Mouse (Mus musculus) 3T3-L1 (cell line): ENCODE measurements around the gene Zmym4.

Source experiments
- DNase-seq: peaks from one replicate; pipeline ENCODE4 v3.0.0-alpha.2; 2015; ENCODE audit warnings: low read depth, low spot score

Gene Zmym4

DNA sequence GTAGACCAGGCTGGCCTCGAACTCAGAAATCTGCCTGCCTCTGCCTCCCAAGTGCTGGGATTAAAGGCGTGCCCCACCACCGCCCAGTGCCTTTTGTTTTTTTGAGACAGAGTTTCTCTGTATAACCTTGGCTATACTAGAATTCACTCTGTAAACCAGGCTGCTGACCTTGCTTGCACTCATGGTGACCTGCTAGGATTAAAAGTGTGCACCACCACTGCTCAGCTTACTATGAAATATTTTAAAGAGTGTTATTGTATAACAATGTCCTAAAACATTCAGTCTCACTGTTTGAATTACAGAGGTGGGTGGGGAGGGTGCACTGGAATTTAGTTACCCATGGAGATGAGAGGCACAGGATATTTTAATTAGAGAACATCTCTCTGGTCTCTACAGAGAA is 25.1 kb downstream of the Zmym4 start:
- no peak for DNase-seq

DNA sequence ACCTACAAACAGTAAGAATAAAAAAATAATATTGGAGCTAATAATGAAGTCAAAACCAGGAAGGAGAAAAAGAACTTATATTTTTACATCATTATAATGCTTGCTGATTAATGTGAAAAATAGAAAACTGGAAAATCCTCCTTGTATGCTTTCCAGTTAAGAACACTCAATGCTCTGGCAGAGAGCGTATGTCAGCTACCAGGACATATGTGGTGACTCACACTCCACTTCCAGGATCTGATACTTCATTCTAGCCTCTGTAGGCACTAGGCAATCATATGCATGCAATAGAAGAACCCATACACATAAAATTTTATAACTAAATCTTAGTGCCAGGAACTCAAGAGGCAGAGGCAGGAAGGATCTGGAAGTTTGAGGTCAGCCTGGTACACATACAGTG is 40.2 kb downstream of the Zmym4 start:
- peak; percentile 12 for DNase-seq

- no peak for DNase-seq
These were observed 78.1 kb downstream of the Zmym4 start for GRCm38 (mm10) chr4:126889879-126890278.

DNA sequence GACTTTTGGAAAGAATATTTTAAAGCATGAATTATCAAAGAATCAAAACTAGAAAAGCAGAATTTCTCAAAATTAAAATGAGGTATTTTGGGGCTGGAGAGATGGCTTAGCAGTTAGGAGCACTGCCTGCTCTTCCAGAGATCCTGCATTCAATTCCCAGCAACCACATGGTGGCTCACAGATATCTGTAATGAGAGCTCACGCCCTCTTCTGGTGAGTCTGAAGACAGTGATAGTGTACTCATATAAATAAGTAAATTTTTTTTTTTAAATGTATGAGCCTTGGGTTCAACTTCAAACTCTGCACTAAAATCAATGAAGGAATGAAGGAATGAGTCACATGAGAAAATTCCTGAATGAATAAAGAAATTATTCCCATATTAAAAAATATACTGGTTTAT is 82.0 kb downstream of the Zmym4 start:
- peak; percentile 43 for DNase-seq

DNA sequence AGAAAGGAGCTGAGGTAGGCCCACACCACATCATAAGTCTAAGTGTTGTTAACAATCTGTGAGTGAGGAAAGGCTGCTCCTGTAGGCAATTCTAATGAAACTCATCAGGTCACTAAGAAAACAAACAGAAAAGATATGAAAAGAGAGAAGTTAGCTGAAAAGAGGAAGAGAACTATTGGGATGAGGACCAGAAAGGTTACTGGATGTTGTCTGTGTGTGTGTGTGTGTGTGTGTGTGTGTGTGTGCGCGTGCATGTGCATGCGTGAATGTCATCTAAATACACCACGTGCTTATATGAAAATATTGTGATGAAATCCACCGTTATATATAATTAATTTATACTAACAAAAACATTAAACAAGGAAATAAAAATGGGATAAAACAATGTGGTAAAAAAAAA is 84.3 kb downstream of the Zmym4 start:
- no peak for DNase-seq

DNA sequence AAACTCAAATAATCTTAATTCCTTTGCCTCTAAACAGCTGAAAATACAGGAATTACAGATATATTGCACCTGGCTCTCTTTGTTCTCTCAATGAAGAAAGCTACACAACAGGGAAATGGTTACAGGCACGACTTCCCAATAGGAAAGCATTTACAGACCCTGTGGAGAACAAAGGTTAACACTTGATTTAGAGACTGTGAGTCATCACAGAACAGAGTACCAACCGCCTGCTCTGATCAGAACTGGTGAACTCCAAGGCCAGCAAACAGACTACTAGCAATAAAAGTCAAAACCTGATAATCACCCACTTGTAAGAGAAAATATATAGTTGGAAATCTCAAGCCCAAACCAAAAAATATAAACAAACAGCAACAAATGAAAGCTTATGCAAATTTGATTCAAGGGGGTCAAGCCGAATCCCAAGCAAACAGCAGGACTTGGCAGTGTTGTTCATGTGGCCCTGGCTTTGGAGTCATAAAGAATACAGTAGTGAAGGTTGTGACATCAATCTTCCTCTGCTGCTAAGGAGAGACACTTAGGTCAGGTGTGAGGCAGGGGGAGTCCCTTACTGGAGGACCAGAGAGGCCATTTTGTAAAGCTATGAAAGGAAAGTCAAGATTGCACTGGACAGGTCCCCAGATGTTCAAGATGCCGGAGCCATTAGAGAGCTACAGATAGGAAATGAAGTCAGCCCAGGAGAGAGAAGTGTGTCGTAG is 88.2 kb downstream of the Zmym4 start:
- DNase-seq: no peak

- peak; percentile 91 for DNase-seq
These were observed 95.2 kb downstream of the Zmym4 start for GRCm38 (mm10) chr4:126872717-126873116.

DNA sequence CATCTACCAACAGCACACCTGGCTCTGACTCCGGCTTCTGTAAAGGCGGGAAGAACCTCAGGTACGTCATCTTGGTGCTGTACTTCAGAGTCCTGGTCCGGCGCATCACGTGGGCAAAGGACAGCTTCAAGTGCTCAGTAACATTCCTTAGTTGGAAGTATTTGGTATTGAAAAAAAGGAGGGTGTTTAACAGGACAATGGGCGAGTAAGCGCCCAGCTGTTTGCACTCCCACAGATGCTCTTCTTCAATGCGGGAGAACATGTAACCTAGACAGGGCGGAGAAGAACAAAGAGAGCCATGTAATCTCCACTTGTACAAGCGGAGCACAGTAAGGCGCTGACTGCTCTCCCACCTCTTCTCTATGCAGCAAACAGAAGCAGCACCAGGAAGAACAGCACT is 99.2 kb downstream of the Zmym4 start:
- no peak for DNase-seq

DNA sequence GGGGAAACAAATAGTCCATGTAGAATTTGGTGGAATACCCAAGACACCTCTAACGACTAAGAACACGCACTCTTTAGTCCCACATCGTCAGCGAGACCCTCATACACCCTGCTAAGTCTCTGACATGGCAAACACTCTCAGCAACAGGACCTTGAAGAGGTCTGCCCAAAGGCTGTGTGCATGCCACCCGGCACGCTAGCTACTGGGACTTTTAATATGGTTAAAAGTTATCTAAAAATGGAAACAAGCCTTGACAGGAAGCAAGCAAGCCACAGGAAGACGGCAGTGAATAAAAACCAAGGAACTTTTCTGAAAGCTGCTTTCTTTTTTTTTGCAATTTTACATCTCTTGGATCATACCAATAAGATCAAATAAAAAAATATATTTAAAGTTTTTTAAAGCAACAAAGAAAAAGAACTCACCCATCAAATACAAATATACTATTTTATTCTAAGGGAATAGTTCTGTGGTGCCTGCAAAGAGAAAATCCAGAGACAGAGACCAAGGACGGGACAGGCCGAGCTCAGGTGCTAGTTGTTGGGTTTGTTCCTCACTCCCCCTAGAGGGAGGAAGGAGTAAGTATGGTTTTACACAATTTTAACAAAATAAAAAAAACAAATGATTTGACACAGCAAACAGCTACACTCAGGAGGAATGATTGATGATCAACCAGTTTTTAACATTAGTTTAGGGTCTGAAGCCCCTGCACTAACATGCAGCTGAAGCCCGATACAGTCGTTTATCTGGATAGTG is 106.2 kb downstream of the Zmym4 start:
- peak; percentile 39 for DNase-seq

DNA sequence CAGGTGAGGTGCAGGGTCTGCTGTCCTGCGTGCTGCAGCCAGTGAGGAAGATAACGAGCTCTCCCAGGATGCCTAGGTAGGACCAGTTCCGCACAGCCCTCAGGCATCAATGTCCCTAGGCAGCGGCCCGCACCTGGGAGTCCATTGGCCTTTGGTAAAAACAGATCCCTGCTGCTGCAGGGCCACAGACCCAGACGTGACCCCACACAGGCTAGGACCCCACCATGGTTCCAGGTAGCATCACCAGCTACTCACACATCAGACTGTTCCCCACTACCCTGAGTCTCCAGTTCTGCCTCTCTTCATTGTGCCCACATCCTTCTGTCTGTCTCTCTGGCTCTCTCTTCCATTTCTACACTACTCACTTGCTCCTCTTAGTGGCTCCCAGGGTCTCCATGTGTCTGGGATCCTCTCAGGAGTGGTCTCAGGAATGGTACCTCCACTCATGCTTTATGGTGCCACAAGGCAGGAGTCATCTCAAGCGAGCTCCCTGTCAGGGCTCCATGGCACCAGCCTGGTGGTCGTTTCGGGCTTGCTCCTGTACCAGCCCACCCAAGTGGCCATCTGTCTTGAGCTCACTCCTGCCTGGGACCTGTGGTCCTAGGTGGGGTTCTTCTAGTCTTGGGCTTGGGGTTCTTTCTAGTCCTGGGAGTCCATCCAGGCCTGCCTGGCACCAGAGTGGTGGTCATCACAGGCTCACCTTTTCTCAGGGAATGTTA is 107.5 kb downstream of the Zmym4 start:
- DNase-seq: no peak

- no peak for DNase-seq
These were observed 115.0 kb downstream of the Zmym4 start for GRCm38 (mm10) chr4:126852971-126853370.

DNA sequence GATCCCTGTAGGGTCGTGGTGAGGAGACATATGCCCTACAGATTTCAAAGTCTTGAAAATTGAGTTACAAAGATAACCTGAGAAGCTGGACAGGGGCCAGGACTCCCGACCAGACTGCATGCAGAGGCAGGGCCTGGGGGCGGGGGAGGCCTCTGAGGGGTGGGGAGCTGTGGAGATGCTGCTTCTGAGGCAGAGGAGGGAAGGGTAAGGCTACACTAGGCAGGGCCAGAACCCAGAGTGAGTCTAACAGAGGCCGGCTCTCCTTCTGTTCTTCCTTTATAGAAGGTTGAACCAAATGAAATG is 117.2 kb downstream of the Zmym4 start:
- no peak for DNase-seq

- no peak for DNase-seq
These were observed 117.7 kb downstream of the Zmym4 start for GRCm38 (mm10) chr4:126850019-126850777.

DNA sequence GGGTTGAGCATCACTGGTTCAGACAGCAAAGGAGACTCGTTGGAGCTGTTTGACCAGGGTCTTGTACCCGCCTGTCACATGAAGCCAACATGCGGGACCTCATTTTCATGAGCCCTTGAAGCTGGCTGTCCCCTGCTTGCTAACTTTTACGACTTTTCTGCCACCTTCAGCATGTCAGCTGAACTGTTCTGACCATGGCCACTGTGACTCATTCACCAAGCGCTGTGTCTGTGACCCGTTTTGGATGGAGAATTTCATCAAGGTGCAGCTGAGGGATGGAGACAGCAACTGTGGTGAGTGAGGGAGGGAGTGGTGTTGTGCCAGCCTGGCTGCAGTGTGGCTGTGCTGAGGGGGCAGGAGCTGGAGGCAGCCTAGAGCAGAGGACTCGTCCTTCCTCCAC is 121.0 kb downstream of the Zmym4 start:
- peak; percentile 36 for DNase-seq

DNA sequence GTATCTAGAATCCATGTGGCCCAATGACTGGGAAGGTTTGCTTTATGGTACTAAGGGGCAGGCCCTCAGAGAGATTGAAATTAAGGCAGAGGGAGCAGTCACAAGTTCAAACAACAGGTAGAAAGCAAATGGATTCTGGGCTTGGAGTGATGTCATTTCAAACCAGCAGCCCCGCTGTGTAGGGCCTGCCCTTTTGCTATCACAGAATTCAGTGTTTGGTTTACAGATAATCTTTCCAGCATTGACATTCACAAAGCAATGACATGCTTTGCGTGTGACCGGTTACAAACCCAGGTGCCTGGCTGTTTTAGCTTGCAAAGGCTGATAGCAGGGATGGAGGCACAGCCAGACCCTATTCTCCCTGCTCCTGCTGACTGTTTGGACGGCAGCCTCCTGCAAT is 122.3 kb downstream of the Zmym4 start:
- DNase-seq: no peak

DNA sequence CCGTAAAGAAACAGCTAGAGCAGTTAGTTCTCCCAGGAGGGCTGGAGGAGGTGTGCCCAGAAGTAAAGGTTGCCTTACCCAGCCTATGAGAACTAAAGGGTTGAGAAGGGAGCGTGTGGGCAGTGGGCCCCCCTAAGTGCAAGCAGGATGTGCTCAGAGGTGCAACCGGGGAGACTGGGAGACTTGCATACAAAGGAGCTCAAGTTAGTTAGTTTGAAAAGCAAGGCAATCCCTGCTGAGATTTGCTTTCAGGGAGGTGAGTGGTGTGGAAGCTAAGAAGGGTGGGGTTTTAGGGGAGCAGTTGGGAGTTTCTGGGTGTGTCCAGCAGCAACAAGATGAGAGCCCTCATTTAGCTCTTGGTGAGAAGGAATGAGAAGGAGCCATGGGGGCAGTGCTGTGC is 125.0 kb downstream of the Zmym4 start:
- DNase-seq: no peak

GRCm38 (mm10) chr4:126840996-126841560 is 126.9 kb downstream of the Zmym4 start:
- peak; percentile 78 for DNase-seq

DNA sequence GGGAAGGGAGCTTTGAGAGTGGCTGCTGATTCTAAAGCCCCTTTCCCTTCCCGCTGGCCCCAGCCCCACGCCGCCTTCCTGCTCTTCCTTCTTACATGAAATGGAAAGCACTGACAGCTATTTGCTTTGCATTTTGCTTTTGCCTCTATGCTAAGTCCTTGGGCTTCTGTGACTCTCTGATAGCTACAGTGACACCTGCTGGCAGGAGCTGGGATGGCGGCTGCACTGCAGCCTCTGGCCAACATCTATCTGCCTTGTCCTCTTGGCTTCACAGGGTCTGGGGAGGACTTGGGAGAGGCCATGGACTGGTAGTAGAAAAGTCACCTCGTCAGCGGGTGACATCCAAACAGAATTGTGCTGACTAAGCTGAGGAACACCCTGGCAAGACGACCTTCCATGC is 128.1 kb downstream of the Zmym4 start:
- peak; percentile 88 for DNase-seq

GRCm38 (mm10) chr4:126838799-126839198 is 129.1 kb downstream of the Zmym4 start:
- no peak for DNase-seq

DNA sequence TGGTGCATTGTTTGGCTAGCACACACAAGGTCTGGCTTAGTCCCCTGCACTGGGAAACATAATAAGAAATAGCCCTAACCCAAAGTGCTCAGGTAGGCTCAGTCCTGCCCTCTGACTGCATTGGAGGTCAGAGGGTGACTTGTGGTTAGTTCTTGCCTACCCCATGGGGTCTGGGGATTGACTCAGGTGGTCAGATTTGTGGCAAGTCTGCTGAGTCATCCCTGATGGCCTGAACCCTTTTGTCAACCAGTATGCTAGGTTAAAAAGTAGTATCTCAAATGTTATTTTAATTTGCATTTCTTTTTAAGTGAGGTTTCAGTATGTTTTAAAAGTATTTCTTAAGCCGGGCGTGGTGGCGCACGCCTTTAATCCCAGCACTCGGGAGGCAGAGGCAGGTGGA is 136.8 kb downstream of the Zmym4 start:
- DNase-seq: no peak

GRCm38 (mm10) chr4:126823917-126824316 is 144.0 kb downstream of the Zmym4 start:
- peak; percentile 15 for DNase-seq
